Mouse (Mus musculus): Measurements from ENCODE around the gene Peak1. TPM values are rescaled to one million over a fixed set of nuclear protein-coding genes. Genes with fewer than 3 reads are reported as not detected.

Peak1 gene
- polyA plus RNA-seq, 1 experiment from 2014 or later: 9.0 TPM

DNA sequence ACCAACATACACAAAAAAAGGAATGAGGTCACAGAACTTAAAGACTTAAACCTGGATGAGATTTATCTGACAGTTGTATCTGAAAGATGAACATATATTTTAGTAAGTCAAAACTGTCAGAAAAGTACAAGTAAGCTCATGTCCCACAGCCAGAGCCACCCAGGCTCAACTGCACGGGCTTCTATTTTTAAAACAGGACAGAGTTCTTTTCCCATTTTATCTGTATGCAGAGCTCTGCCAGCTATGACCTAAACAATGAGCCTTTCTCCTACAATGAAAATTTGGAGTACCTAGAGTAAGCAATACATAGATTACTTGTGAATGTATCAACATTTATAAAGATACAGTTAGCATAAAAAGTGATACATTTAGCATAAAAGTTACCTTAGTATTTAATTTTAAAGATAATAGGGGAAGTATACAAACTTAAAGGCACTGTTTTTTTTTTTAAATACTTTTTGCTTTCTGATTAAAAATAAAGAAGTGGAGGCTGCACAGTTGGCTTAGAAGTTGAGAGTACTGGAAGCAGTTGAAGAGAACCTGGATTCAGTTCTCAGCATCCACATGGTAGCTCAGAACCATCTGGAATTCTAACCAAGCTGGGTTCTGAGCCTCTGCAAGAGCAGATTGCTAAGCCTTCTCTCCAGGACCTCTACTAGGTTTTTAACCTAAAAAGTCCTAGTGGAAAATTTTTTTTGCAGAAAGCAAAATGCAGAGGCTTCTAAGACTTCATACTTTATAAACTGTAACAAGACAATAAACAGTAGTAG lies 78.3 kb downstream of the Peak1 start:
- Histone ChIP-seq H3K27ac (no peak overlapping the region), H3K9ac (no peak overlapping the region), H3K27me3 (no peaks in the 10 kb centered on the region), H3K4me3 (no peak overlapping the region), H3K4me2 (no peak overlapping the region), H3K36me3 (no peaks in the 10 kb centered on the region), H3K9me3 (no peaks in the 10 kb centered on the region), H3K4me1 (no peaks in the 10 kb centered on the region)
- 63% methylated on average over 1 of the region's 1 CpGs for WGBS
- no peak for ATAC-seq (ENCODE audit: insufficient number of reproducible peaks, insufficient read depth, low FRiP score, low TSS enrichment, low read depth)

DNA sequence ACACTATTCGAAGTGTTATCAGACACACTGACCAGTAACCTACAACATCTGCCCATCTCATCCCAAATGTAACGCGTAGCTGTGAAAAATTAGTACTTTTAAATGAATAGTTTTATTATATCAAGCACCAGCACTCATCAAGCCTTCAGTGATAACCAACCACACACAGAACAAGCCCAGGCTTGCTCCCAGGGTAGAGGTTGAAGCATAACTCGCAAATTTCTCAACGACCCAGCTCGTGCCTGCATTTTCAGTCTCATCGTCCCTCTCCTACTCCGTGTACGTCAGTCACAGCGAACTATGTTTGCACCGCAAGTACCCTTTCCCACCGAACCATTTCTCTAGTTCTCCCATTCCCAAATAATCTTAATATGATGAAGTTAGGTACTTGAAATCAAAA lies 83.5 kb downstream of the Peak1 start:
- H3K4me1 ChIP-seq: no peaks in the 10 kb centered on the region

DNA sequence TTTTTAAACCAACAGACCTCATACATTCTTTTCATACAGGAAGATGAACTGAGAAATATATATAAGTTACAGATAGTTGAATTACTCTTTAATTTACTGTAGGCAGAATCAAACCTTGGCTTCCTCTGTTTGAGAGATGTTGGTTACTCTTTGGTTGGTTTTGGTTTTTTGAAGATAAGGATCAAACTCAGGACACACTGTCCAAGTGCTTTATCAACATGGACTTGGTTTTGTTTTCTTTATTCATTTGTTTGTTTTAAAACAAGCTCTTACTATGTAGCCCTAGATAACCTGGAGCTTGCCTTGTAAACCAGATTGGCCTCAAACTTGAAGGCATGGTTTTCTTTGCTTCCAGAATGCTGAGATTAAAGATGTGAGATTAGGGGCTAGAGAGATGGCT lies 85.1 kb downstream of the Peak1 start:
- no peaks in the 10 kb centered on the region for H3K36me3 ChIP-seq
- H3K9me3 ChIP-seq: no peaks in the 10 kb centered on the region
- H3K9ac ChIP-seq: no peak overlapping the region
- H3K4me1 ChIP-seq: no peaks in the 10 kb centered on the region
- H3K27ac ChIP-seq: no peak overlapping the region
- H3K4me3 ChIP-seq: no peak overlapping the region
- no peak for ATAC-seq (ENCODE audit: insufficient number of reproducible peaks, insufficient read depth, low FRiP score, low TSS enrichment, low read depth)
- H3K4me2 ChIP-seq: no peak overlapping the region
- no peaks in the 10 kb centered on the region for H3K27me3 ChIP-seq

More for the DNA sequence above, 83.5 kb downstream of the Peak1 start:
- Histone ChIP-seq H3K9ac (no peak overlapping the region), H3K4me2 (no peak overlapping the region), H3K36me3 (no peaks in the 10 kb centered on the region), H3K9me3 (no peaks in the 10 kb centered on the region), H3K27me3 (no peaks in the 10 kb centered on the region), H3K4me3 (no peak overlapping the region), H3K27ac (no peak overlapping the region)
- ATAC-seq (ENCODE audit: insufficient number of reproducible peaks, insufficient read depth, low FRiP score, low TSS enrichment, low read depth): no peak
- 82% methylated on average over 12 of the region's 12 CpGs for WGBS

DNA sequence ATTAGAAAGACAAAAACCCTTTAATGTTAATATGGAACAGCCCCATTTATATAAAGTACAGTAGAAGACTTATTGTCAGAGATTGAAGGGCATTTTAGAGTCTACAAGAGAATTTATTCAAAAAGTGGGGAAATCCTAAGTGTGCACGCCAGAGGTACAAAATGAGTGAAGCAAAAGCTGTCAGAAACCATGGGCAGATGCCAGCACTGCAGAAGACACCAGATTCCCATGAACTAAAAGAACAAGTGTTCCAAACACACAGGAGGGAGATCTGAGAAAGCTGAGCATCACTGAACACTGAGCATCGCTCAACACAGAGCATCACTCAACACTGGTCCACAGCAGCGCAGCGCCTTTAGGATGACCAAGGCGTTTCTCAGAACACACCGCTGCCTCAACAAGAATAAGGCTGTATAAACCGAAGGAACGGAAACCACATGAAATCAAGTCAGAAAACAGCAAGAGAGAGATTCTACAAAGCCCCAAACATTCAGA lies 91.3 kb downstream of the Peak1 start:
- Histone ChIP-seq H3K9ac (no peak overlapping the region), H3K9me3 (no peaks in the 10 kb centered on the region), H3K27ac (no peak overlapping the region), H3K27me3 (no peaks in the 10 kb centered on the region), H3K4me3 (no peak overlapping the region), H3K4me1 (peaks cover 9% of the 10 kb centered on the region; the same call in 1 of the 2 replicates), H3K4me2 (no peak overlapping the region), H3K36me3 (no peaks in the 10 kb centered on the region)
- ATAC-seq (ENCODE audit: insufficient number of reproducible peaks, insufficient read depth, low FRiP score, low TSS enrichment, low read depth): no peak
- WGBS: 90% methylated on average over 8 of the region's 8 CpGs

DNA sequence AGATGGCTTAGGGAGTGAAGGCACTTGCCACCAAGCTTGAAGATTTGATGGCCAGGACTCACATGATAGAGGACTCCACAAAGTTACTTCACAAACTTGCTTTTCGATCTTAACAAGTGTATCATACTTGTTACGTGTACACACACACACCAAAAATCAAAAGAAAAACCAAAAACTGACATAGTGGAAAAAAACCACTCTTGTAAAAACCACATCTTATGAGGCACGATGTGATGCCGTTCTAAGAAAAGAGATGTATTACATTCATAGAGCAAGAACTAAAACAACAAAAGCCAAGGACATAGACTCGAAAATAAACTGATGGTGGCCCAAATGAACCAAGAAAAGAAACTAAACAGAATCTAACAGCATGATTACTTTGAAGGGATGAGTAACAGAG lies 92.1 kb downstream of the Peak1 start:
- no peak overlapping the region for H3K27ac ChIP-seq
- H3K4me2 ChIP-seq: no peak overlapping the region
- no peaks in the 10 kb centered on the region for H3K27me3 ChIP-seq
- no peak overlapping the region for H3K9ac ChIP-seq
- peaks cover 9% of the 10 kb centered on the region; the same call in 1 of the 2 replicates for H3K4me1 ChIP-seq
- no peak overlapping the region for H3K4me3 ChIP-seq
- H3K36me3 ChIP-seq: no peaks in the 10 kb centered on the region
- no peaks in the 10 kb centered on the region for H3K9me3 ChIP-seq
- ATAC-seq (ENCODE audit: insufficient number of reproducible peaks, insufficient read depth, low FRiP score, low TSS enrichment, low read depth): no peak
- 80% methylated on average over 5 of the region's 5 CpGs for WGBS

DNA sequence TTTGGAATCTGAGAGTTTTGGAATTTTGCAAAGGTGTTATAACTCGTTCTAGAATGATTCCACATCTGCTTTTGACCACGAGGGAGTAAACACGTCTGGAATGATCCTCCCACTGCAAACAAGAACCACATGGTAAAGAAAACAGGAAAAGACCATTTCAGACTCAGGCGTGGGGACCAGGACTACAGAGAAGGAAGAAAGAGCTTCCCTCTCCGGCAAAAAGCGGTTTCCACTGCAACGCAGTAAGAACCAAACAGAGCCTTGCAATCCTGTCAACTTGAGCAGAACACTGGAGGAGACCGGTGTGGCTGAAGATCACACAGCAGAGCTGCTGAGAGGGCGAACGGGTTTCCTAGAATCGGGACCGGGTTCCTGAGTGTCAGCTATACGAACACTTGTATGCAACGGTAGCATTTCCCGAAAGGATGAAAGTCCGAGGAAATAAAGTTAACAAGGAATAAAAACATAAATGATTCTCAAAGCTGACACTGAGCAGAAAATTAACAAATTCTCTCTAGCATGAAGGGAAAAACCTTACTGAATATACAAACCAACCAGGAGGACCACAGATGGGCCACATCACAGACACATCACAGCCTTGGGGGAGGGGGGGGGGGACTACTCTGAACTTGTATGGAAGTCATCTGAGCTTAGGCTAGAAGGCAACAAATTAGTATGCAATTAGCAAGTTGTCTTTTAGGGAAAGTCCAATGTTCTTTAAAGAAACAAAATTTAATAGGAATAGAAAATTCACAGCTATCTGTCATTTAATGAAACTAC lies 93.1 kb downstream of the Peak1 start:
- no peak for ATAC-seq (ENCODE audit: insufficient number of reproducible peaks, insufficient read depth, low FRiP score, low TSS enrichment, low read depth)
- Histone ChIP-seq H3K4me2 (peak overlapping the region; percentile 58), H3K4me3 (peak overlapping the region; percentile 30), H3K9ac (peak overlapping the region; percentile 62), H3K27ac (peak overlapping the region; percentile 83), H3K9me3 (no peaks in the 10 kb centered on the region), H3K27me3 (no peaks in the 10 kb centered on the region), H3K4me1 (peaks cover 9% of the 10 kb centered on the region; the same call in 1 of the 2 replicates), H3K36me3 (no peaks in the 10 kb centered on the region)
- WGBS: 24% methylated on average over 16 of the region's 16 CpGs

DNA sequence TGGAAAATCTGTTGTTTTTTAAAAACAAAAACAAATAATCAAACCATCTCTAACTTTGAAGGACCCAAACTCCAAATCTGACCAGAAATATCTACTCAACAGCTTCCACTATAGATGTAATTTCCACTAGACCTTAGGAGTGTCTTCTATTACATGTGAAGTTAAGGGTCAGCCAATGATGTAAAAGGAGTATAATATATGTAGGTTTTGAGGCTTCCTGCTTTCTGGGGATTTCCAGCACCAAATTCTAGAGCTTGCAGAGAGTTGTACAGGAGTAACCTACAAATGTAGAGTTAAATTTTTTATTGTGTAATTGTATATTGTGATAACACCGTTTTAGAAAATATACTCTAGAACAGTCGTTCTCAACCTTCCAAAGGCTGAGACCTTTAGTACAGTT lies 96.6 kb downstream of the Peak1 start:
- no peak overlapping the region for H3K4me2 ChIP-seq
- H3K27me3 ChIP-seq: no peaks in the 10 kb centered on the region
- H3K4me3 ChIP-seq: no peak overlapping the region
- ATAC-seq (ENCODE audit: insufficient number of reproducible peaks, insufficient read depth, low FRiP score, low TSS enrichment, low read depth): no peak
- H3K36me3 ChIP-seq: no peaks in the 10 kb centered on the region
- H3K4me1 ChIP-seq: peaks cover 9% of the 10 kb centered on the region; the same call in 1 of the 2 replicates
- H3K9ac ChIP-seq: no peak overlapping the region
- 79% methylated on average over 2 of the region's 2 CpGs for WGBS
- peaks cover 4% of the 10 kb centered on the region for H3K9me3 ChIP-seq
- H3K27ac ChIP-seq: no peak overlapping the region

DNA sequence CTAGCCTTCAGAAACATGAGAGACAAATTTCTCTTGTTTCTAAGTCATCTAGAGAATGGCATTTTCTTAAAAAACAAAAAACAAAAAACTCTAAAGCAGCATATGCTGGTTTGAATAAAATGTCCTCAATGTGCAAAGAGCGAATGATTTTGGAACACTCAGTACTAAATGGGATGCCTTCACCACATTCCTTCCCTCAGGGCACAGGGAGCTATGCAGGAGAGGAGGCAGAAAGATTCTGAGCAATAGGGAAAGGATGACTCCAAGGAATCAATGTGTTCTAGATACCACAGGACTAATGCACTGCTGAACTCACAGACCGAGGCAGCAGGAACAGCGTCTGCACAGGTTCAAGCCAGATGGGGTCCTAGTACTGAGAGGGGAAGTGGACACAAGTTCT lies 103.5 kb downstream of the Peak1 start:
- no peak for ATAC-seq (ENCODE audit: insufficient number of reproducible peaks, insufficient read depth, low FRiP score, low TSS enrichment, low read depth)
- no peaks in the 10 kb centered on the region for H3K27me3 ChIP-seq
- H3K9me3 ChIP-seq: peaks cover 4% of the 10 kb centered on the region
- H3K4me3 ChIP-seq: no peak overlapping the region
- H3K36me3 ChIP-seq: no peaks in the 10 kb centered on the region
- 65% methylated on average over 3 of the region's 3 CpGs for WGBS
- H3K27ac ChIP-seq: no peak overlapping the region
- H3K4me1 ChIP-seq: peaks cover 11% of the 10 kb centered on the region; the same call in 1 of the 2 replicates
- H3K9ac ChIP-seq: no peak overlapping the region
- no peak overlapping the region for H3K4me2 ChIP-seq

DNA sequence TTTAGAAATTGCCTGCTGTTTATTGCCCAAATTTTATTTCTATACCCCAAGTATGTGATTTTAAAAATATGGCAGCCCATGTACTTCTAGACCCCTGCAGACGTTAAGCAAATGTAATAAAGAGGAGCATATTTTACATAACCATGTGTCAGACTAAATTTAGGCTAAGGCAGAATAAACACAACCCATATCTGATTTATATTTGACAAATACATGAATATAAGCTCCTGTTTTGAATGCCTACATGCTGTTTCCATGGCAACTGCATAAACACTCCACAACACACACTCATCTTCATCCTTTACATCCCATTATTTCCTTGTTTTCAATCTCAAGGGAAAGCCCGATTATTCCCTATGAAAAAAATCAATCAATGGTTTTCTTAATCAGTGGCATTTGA lies 108.8 kb downstream of the Peak1 start:
- WGBS: 51% methylated on average over 2 of the region's 2 CpGs
- Histone ChIP-seq H3K4me3 (no peak overlapping the region), H3K9ac (no peak overlapping the region), H3K27ac (no peak overlapping the region), H3K9me3 (no peaks in the 10 kb centered on the region), H3K4me1 (peaks cover 11% of the 10 kb centered on the region; the same call in 1 of the 2 replicates), H3K27me3 (no peaks in the 10 kb centered on the region), H3K4me2 (no peak overlapping the region), H3K36me3 (no peaks in the 10 kb centered on the region)
- ATAC-seq (ENCODE audit: insufficient number of reproducible peaks, insufficient read depth, low FRiP score, low TSS enrichment, low read depth): no peak

DNA sequence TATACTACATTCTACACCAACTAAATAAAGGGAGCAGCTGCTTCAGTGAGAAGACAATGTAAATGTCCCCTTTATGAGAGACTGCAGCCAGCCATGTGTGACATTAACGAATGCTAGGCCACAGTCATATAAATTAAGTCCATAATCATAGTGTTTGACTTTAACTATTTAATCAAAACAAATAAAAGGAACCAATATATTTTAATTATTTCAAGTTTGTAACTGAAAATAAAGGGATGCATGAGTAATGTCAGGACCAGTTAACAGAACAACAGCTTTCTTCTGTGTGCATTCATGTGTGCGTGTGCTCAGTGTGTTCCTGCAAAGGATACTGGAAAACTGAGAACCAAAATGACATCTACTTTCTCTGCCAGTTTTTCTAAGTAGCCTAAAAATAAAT lies 113.3 kb downstream of the Peak1 start:
- ATAC-seq (ENCODE audit: insufficient number of reproducible peaks, insufficient read depth, low FRiP score, low TSS enrichment, low read depth): no peak
- H3K9me3 ChIP-seq: no peaks in the 10 kb centered on the region

DNA sequence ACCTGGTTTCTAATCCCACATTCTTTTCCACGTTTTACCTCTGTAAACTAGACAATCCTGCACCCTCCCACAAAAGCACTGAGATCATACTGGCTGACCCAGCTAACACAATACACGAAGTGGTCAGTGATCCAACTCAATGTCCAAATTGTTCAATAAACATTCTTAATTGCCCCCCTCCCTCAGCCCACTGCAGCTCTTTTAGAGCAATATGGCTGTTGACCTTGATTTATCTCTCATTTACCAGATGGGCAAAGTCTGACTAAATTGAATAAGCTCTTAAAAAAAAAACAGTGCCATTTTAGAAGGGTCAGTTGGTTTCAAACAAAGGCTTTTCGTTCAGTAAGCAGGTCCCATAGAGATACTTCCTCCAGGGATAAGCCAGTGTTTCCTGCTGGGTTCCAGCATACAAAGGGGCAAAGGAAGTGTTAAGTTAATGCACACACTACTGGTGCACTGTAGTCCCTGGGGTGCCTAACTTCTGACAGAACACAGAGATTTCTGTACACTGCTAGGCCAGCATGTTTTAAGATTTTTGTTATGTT lies 114.9 kb downstream of the Peak1 start:
- Histone ChIP-seq H3K4me1 (no peaks in the 10 kb centered on the region), H3K27ac (no peak overlapping the region), H3K9ac (no peak overlapping the region), H3K4me2 (no peak overlapping the region), H3K36me3 (no peaks in the 10 kb centered on the region), H3K27me3 (no peaks in the 10 kb centered on the region), H3K9me3 (no peaks in the 10 kb centered on the region), H3K4me3 (no peak overlapping the region)
- ATAC-seq (ENCODE audit: insufficient number of reproducible peaks, insufficient read depth, low FRiP score, low TSS enrichment, low read depth): no peak
- 37% methylated on average over 3 of the region's 3 CpGs for WGBS

More for the DNA sequence above, 113.3 kb downstream of the Peak1 start:
- Histone ChIP-seq H3K27ac (no peak overlapping the region), H3K4me2 (no peak overlapping the region), H3K4me1 (0 out of 2 replicates have a peak, but pooled peaks cover 2% of the 10 kb centered on the region), H3K9ac (no peak overlapping the region), H3K27me3 (no peaks in the 10 kb centered on the region), H3K4me3 (no peak overlapping the region), H3K36me3 (no peaks in the 10 kb centered on the region)
- 74% methylated on average over 2 of the region's 2 CpGs for WGBS

Data from embryonic facial prominence, embryonic 13.5 days (tissue).